Mouse (Mus musculus) kidney, adult 2 months (tissue): Measurements from ENCODE around the gene Jmjd6. TPM values are rescaled to one million over a fixed set of nuclear protein-coding genes. Genes with fewer than 3 reads are reported as not detected.
A peak's percentile ranks its signal among the peaks of the same experiment; 100 is the strongest.

Source experiments
- DNase-seq: peaks from one replicate; pipeline ENCODE4 v3.0.0; 2021
- H3K27ac ChIP-seq: fragments of 200-500 bp; 2 replicates; pipeline ENCODE4 v1.5.1; 2012; ENCODE audit warnings: low read depth, low read length, control low read depth, inconsistent platforms; ENCODE audit not compliant: insufficient read depth
- H3K27me3 ChIP-seq: fragments of 200-500 bp; replicated peaks from 2 replicates; pipeline ENCODE4 v1.6.1; 2012; ENCODE audit warnings: mild to moderate bottlenecking, moderate library complexity, low read length, inconsistent platforms; ENCODE audit not compliant: control insufficient read depth, insufficient read depth
- H3K36me3 ChIP-seq: fragments of 200-500 bp; 2 replicates; pipeline ENCODE4 v1.6.1; 2012; ENCODE audit warnings: mild to moderate bottlenecking, moderate library complexity, low read length, inconsistent platforms; ENCODE audit not compliant: control insufficient read depth, insufficient read depth
- H3K4me1 ChIP-seq: fragments of 200-500 bp; 2 replicates; pipeline ENCODE4 v1.6.1; 2011; ENCODE audit warnings: low read length; ENCODE audit not compliant: control insufficient read depth, insufficient read depth
- H3K4me3 ChIP-seq: fragments of 200-500 bp; 2 replicates; pipeline ENCODE4 v1.5.1; 2011; ENCODE audit warnings: mild to moderate bottlenecking, low read depth, low read length, control low read depth; ENCODE audit not compliant: insufficient read depth
- CTCF ChIP-seq: fragments of 200-500 bp; conservative IDR thresholded peaks from 2 replicates; pipeline ENCODE4 v1.5.1; 2011; ENCODE audit warnings: low read depth, mild to moderate bottlenecking, control low read depth, low read length, moderate library complexity, mixed read lengths; ENCODE audit not compliant: insufficient read depth, insufficient read length
- POLR2A ChIP-seq: fragments of 200-500 bp; IDR thresholded peaks from one replicate; pipeline ENCODE4 v1.6.1; 2011; ENCODE audit warnings: low read depth, low read length, control low read depth
- WGBS: fragments of 180-500 bp; shearing (Covaris S2); methylation state at CpG from one replicate; pipeline ENCODE4 v1.1.7; 2018; 5-methylcytosine and 5-hydroxymethylcytosine counted together
- polyA plus RNA-seq: library from polyadenylated mRNA; depleted of rRNA; stranded (reverse); fragments of >200 nt; gene quantifications from 2 replicates; pipeline ENCODE4 v1.2.3, GENCODE M21; 2012

Gene Jmjd6
- polyA plus RNA-seq, 1 experiment: 19.6 TPM

DNA sequence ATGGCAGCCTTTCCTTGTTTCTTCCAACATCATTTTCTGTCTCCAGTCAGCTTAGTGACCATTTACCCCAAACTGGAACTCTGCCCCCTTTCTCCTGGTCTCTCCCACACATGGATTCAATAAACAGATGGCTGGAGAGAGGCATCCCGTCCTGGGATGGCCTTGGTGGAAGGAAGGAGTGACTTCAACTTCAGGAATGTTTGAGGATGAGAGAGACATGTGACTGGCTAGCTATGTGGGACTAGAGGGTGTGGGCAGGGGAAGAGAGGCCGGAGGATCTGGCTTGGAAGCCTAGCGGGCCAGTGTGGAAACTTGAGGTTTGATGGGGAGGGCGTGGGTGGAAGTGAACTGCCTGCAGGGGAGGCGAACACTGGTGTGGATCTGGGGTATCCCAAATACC is 26.5 kb downstream of the Jmjd6 start:
- DNase-seq: peak; percentile 27
- H3K4me1 ChIP-seq: 0 out of 2 replicates have a peak, but pooled peaks cover 9% of the 10 kb centered on the region

GRCm38 (mm10) chr11:116814884-116815415 is 28.3 kb downstream of the Jmjd6 start:
- no peaks in the 10 kb centered on the region for H3K27me3 ChIP-seq
- H3K4me3 ChIP-seq: no peak overlapping the region
- no peak for DNase-seq
- no peak for TF ChIP-seq POLR2A
- no peak for TF ChIP-seq CTCF
- no peaks in the 10 kb centered on the region for H3K36me3 ChIP-seq
- H3K4me1 ChIP-seq: 0 out of 2 replicates have a peak, but pooled peaks cover 6% of the 10 kb centered on the region
- H3K27ac ChIP-seq: peak overlapping the region; percentile 62
- whole genome bisulfite sequencing: 56% methylated on average over 7 of the region's 7 CpGs

More for the DNA sequence above, 26.5 kb downstream of the Jmjd6 start:
- Histone ChIP-seq H3K36me3 (no peaks in the 10 kb centered on the region), H3K27me3 (no peaks in the 10 kb centered on the region), H3K27ac (0 out of 2 replicates have a peak overlapping the region, but pooled peaks have one; percentile 22), H3K4me3 (no peak overlapping the region)
- TF ChIP-seq POLR2A (no peak), CTCF (no peak)
- 76% methylated on average over 5 of the region's 5 CpGs for WGBS

DNA sequence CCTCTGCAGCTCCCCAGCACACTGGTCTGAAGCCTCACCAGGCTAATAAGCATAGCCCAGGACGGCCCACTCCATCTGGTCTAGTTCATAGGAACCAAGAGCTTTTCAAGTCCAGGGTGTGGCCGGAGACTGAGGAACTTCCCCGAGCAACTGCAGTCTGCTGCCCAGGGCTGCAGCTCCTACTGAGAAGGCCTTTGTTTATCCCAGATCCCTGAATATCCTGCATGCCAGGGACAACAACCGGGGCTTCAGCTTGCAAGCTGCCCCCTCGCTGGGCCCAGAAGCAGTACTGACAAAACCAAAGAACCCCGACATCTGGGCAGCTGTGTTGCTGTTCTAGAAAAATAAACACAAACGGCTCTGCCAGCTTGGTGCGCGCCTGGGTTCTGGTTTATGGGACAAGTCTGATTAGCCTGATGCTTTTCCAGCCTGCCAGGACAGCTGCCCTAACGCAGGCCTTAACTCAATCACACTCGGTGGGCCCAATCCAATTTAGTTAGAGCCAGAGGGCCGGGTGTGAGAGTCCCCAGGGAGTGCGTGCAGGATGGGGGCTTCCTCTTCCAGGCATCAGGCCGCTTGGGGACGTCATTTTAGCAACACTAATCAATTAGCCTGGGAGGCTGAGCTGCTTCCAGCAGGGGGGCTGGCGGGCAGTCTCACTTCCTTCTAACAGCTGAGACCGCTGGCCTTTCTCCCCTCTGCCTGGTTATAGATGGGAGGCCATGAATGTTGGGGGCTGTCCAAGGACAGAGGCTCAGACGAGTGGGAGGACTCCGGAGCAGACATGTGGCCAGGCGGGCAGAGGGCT is 29.0 kb downstream of the Jmjd6 start:
- Histone ChIP-seq H3K4me3 (no peak overlapping the region), H3K27ac (peak overlapping the region; percentile 62), H3K36me3 (no peaks in the 10 kb centered on the region), H3K4me1 (0 out of 2 replicates have a peak, but pooled peaks cover 6% of the 10 kb centered on the region), H3K27me3 (no peaks in the 10 kb centered on the region)
- 54% methylated on average over 20 of the region's 20 CpGs for WGBS
- peak; percentile 66 for DNase-seq
- TF ChIP-seq POLR2A (no peak), CTCF (no peak)

- no peak for DNase-seq
- Histone ChIP-seq H3K4me1 (0 out of 2 replicates have a peak, but pooled peaks cover 6% of the 10 kb centered on the region), H3K27ac (peak overlapping the region; percentile 62), H3K27me3 (no peaks in the 10 kb centered on the region), H3K4me3 (no peak overlapping the region), H3K36me3 (no peaks in the 10 kb centered on the region)
- 89% methylated on average over 13 of the region's 13 CpGs for WGBS
- no peak for TF ChIP-seq CTCF
- TF ChIP-seq POLR2A: no peak
Observed at GRCm38 (mm10) chr11:116813610-116814009, 29.6 kb downstream of the Jmjd6 start.

GRCm38 (mm10) chr11:116812793-116813529 is 30.3 kb downstream of the Jmjd6 start:
- no peak overlapping the region for H3K4me3 ChIP-seq
- 0 out of 2 replicates have a peak, but pooled peaks cover 6% of the 10 kb centered on the region for H3K4me1 ChIP-seq

DNA sequence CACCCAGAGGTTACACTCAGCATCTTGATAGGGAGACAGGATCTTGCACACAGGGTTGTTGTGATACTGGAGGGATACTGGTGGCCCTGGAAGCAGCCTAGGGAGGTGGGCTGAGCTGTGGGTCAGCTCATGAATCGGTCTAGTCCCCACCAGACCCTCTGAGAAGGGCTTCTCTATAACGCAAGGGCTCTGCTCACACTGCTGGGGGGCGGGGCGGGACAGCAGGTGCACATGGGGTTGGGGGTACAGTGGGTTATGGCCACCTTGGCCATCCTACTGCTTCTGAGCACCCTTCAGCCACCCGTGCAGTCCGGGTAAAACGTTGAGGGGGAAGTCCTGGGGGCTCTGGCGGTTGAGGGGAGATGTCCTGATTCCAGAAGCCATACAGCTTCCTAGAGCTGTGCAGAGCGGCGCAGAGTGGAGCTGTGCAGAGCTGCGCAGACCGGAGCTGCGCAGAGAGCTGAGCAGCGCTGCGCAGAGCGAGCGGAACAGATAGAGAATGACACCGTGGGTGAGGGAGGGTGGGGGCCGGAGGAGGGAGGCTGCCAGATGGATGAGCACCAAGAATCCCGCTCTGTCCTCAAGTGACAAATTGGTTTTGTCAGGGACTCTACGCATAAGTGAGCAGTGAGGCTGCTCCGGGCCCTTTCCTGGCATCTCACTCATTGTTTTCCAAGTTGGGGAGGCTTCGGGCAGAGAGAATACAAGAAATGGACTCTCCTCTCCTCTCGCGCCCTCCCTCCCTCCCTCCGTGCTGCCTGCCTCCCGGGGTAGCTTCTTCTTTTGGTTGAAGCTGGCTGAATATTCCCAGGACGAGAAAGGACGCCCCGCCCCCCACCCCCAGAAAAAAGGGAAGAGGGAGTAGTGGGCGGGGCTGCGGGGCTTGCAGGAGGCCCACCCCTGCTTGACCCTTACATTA is 32.0 kb downstream of the Jmjd6 start:
- TF ChIP-seq CTCF (no peak), POLR2A (no peak)
- no peak overlapping the region for H3K27ac ChIP-seq
- peak overlapping the region; percentile 3; the same call in 1 of the 2 replicates for H3K4me3 ChIP-seq
- peak; percentile 60 for DNase-seq
- WGBS: 20% methylated on average over 32 of the region's 32 CpGs
- no peaks in the 10 kb centered on the region for H3K36me3 ChIP-seq
- H3K27me3 ChIP-seq: no peaks in the 10 kb centered on the region
- H3K4me1 ChIP-seq: 0 out of 2 replicates have a peak, but pooled peaks cover 6% of the 10 kb centered on the region

More at GRCm38 (mm10) chr11:116812793-116813529, 30.3 kb downstream of the Jmjd6 start:
- 64% methylated on average over 21 of the region's 21 CpGs for WGBS
- peak; percentile 33 for DNase-seq
- Histone ChIP-seq H3K36me3 (no peaks in the 10 kb centered on the region), H3K27ac (no peak overlapping the region), H3K27me3 (no peaks in the 10 kb centered on the region)
- TF ChIP-seq CTCF (no peak), POLR2A (no peak)
